25 mouse cellular contexts compared by ENCODE assay signal in the genomic region with DNA sequence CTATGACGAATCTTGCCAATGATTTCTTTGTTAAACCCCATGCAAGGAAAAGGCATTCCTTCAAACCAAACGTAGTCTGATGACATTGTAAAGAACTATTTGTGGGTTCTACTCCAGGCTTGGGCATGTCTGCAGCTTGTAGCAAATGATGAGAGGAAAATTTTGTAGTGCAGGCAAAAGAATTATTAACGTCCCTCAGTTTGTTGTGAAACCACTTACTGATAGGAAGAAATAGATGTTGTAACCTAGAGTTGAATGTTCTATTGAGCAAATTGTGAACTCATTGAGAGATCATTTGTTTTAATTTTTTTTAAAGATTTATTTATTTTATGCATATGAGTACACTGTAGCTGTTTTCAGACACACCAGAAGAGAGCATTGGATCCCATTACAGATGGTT. TPM values are rescaled to one million over a fixed set of nuclear protein-coding genes. Genes with fewer than 3 reads are reported as not detected.
"Had no signal": no experiment of that assay in that cellular context is flagged by ENCODE, and none has a peak within 500 bp of the region (broad histone marks: within the 10 kb centered on the region; RNA-seq: fewer than 3 reads in every experiment).

No protein-coding gene starts in this region.

- H3K36me3 ChIP-seq: neural tube, embryonic 13.5 days; neural tube, embryonic 15.5 days; stomach, embryonic 15.5 days had no signal

- H3K4me3 ChIP-seq: neural tube, embryonic 13.5 days; neural tube, embryonic 15.5 days; stomach, embryonic 15.5 days had no signal

- H3K4me1 ChIP-seq: neural tube, embryonic 13.5 days; neural tube, embryonic 15.5 days; stomach, embryonic 15.5 days had no signal

- H3K9ac ChIP-seq: neural tube, embryonic 13.5 days; neural tube, embryonic 15.5 days; stomach, embryonic 15.5 days had no signal

- H3K4me2 ChIP-seq: neural tube, embryonic 13.5 days; neural tube, embryonic 15.5 days; stomach, embryonic 15.5 days had no signal

- DNase-seq: retina, postnatal 1 day; right cerebral cortex, adult 18-20 months; right cerebral cortex, postnatal 14 days; right cerebral cortex, postnatal 25 days; right cerebral cortex, postnatal 4 days; spleen, adult 18-20 months; thymus, adult 18-20 months; thymus, adult 2 months; thymus, postnatal 14 days; thymus, postnatal 25 days; thymus, postnatal 36 days; thymus, postnatal 4 days had no signal

- H3K27ac ChIP-seq: neural tube, embryonic 13.5 days; neural tube, embryonic 15.5 days; stomach, embryonic 15.5 days; stomach, postnatal 0 days had no signal

- H3K9me3 ChIP-seq: stomach, embryonic 15.5 days had no signal

- H3K27me3 ChIP-seq: neural tube, embryonic 13.5 days; neural tube, embryonic 15.5 days; stomach, embryonic 15.5 days had no signal

RNA-seq across cellular contexts. Expression of gene Sult2a7, which starts 1.1 kb away (rescaled TPM):
- total RNA-seq: neutrophil, adult 5-6 weeks had no signal
- polyA plus RNA-seq: neural tube, embryonic 13.5 days; neural tube, embryonic 14.5 days; neural tube, embryonic 15.5 days; small intestine, adult 2 months; spleen, adult 2 months; stomach, embryonic 14.5 days; stomach, embryonic 15.5 days; stomach, embryonic 16.5 days; stomach, postnatal 0 days; thymus, adult 2 months; thymus, postnatal 0 days; urinary bladder, adult 2 months had no signal

RNA-seq across cellular contexts. Expression of gene Sult2a8, which starts 46.3 kb away (rescaled TPM):
- total RNA-seq: neutrophil, adult 5-6 weeks had no signal
- polyA plus RNA-seq: neural tube, embryonic 13.5 days; neural tube, embryonic 14.5 days; neural tube, embryonic 15.5 days; small intestine, adult 2 months; spleen, adult 2 months; stomach, embryonic 14.5 days; stomach, postnatal 0 days; testis, adult 2 months; thymus, adult 2 months; thymus, postnatal 0 days; urinary bladder, adult 2 months had no signal
